Mouse (Mus musculus): ENCODE results near the gene Rad51c. TPM values are rescaled to one million over a fixed set of nuclear protein-coding genes. Genes with fewer than 3 reads are reported as not detected.
A peak's percentile ranks its signal among the peaks of the same experiment; 100 is the strongest.
"Not testable (repeated sequence)": the region's sequence is repeated elsewhere in the genome, so short reads cannot be mapped to it uniquely, and the experiment has no call there.

The Rad51c gene
- polyA plus RNA-seq, 1 experiment from 2014 or later: 4.5 TPM

GRCm38 (mm10) chr11:87427273-87428050, 22.7 kb upstream of the Rad51c start:
- 62% methylated on average over 1 of the region's 1 CpGs for WGBS
- H3K9me3 ChIP-seq (replicated peaks; ENCODE audit: control insufficient read depth, low read length): no peaks in the 10 kb centered on the region
- peak overlapping the region; percentile 10; the same call in 1 of the 2 replicates for H3K27ac ChIP-seq (ENCODE audit: low read depth, low read length)
- H3K27me3 ChIP-seq (replicated peaks; ENCODE audit: control insufficient read depth, insufficient read depth, low read length): no peaks in the 10 kb centered on the region
- H3K4me1 ChIP-seq (ENCODE audit: control insufficient read depth, insufficient read depth, low read length): peaks cover 5% of the 10 kb centered on the region; the same call in 1 of the 2 replicates
- no peaks in the 10 kb centered on the region for H3K36me3 ChIP-seq (ENCODE audit: control insufficient read depth, insufficient read depth, low read length)
- no peak overlapping the region for H3K9ac ChIP-seq (ENCODE audit: low read length)
- H3K4me2 ChIP-seq (ENCODE audit: low read length): no peak overlapping the region
- DNase-seq (ENCODE audit: low spot score) (peak; percentile 65), ATAC-seq (no peak)
- no peak overlapping the region for H3K4me3 ChIP-seq (ENCODE audit: low read depth, low read length)

- WGBS: under 1% methylated on average over 23 of the region's 24 CpGs
- peak; percentile 87 for ATAC-seq
- peak overlapping the region; percentile 46 for H3K4me2 ChIP-seq (ENCODE audit: low read length)
Observed at GRCm38 (mm10) chr11:87426450-87427250, 21.9 kb upstream of the Rad51c start.

GRCm38 (mm10) chr11:87426121-87426449, 21.3 kb upstream of the Rad51c start:
- ATAC-seq: no peak; the same call in 1 of the 2 replicates
- no peak for DNase-seq (ENCODE audit: low spot score)
- Histone ChIP-seq H3K4me3 (ENCODE audit: low read depth, low read length) (peak overlapping the region; percentile 18), H3K4me2 (ENCODE audit: low read length) (peak overlapping the region; percentile 46), H3K9ac (ENCODE audit: low read length) (peak overlapping the region; percentile 35), H3K4me1 (ENCODE audit: control insufficient read depth, insufficient read depth, low read length) (peaks cover 5% of the 10 kb centered on the region; the same call in 1 of the 2 replicates), H3K27ac (ENCODE audit: low read depth, low read length) (peak overlapping the region; percentile 74), H3K9me3 (replicated peaks; ENCODE audit: control insufficient read depth, low read length) (no peaks in the 10 kb centered on the region), H3K27me3 (replicated peaks; ENCODE audit: control insufficient read depth, insufficient read depth, low read length) (no peaks in the 10 kb centered on the region), H3K36me3 (ENCODE audit: control insufficient read depth, insufficient read depth, low read length) (no peaks in the 10 kb centered on the region)
- WGBS: under 1% methylated on average over 7 of the region's 7 CpGs

More at GRCm38 (mm10) chr11:87426450-87427250, 21.9 kb upstream of the Rad51c start:
- Histone ChIP-seq H3K27ac (ENCODE audit: low read depth, low read length) (peak overlapping the region; percentile 74), H3K4me3 (ENCODE audit: low read depth, low read length) (peak overlapping the region; percentile 18), H3K9ac (ENCODE audit: low read length) (peak overlapping the region; percentile 35)
- H3K4me1 ChIP-seq (ENCODE audit: control insufficient read depth, insufficient read depth, low read length); H3K9me3 ChIP-seq (replicated peaks; ENCODE audit: control insufficient read depth, low read length); H3K36me3 ChIP-seq (ENCODE audit: control insufficient read depth, insufficient read depth, low read length); H3K27me3 ChIP-seq (replicated peaks; ENCODE audit: control insufficient read depth, insufficient read depth, low read length): not testable (repeated sequence)
- DNase-seq (ENCODE audit: low spot score): peak; percentile 96

DNA sequence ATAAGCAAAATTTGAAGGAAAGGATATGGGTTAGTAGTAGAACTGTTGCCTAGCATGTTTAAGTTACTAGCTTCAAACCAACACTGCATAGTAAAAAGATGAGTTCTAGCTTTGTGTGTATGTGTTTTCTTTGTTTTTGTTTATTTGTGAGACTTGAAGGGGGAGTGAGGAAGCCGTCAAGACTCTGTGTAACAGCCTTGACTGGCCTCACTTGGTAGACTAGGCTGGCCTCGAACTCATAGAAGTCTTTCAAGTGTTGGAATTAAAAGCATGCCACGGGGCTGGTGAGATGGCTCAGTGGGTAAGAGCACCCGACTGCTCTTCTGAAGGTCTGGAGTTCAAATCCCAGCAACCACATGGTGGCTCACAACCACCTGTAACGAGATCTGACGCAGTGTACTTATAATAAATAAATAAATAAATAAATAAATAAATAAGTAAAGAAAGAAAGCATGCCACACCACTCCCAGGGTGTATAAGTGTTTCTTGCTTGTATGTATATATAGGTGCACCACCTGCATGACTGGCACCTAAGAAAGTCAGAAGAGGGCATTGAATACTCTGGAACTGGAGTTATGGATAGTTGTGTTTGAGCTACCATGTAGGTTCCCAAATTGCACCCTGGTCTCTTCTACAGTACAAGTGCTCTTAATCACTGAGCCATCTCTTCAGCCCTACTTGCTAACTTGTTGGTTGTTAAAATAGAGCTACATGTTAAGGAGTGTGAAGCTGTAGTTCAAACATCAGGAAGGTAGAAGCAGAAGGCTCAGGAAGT, 19.0 kb upstream of the Rad51c start:
- ATAC-seq: no peak
- Histone ChIP-seq H3K27me3 (replicated peaks; ENCODE audit: control insufficient read depth, insufficient read depth, low read length) (no peaks in the 10 kb centered on the region), H3K4me3 (ENCODE audit: low read depth, low read length) (no peak overlapping the region), H3K36me3 (ENCODE audit: control insufficient read depth, insufficient read depth, low read length) (no peaks in the 10 kb centered on the region), H3K9ac (ENCODE audit: low read length) (no peak overlapping the region), H3K27ac (ENCODE audit: low read depth, low read length) (peak overlapping the region; percentile 70), H3K4me1 (ENCODE audit: control insufficient read depth, insufficient read depth, low read length) (peaks cover 5% of the 10 kb centered on the region; the same call in 1 of the 2 replicates), H3K4me2 (ENCODE audit: low read length) (peak overlapping the region; percentile 0; the same call in 1 of the 2 replicates), H3K9me3 (replicated peaks; ENCODE audit: control insufficient read depth, low read length) (no peaks in the 10 kb centered on the region)
- DNase-seq (ENCODE audit: low spot score): peak; percentile 54
- 37% methylated on average over 6 of the region's 6 CpGs for WGBS

GRCm38 (mm10) chr11:87422511-87423340, 18.0 kb upstream of the Rad51c start:
- peak overlapping the region; percentile 62 for H3K4me2 ChIP-seq (ENCODE audit: low read length)
- ATAC-seq (peak; percentile 83), DNase-seq (ENCODE audit: low spot score) (peak; percentile 98)
- H3K9me3 ChIP-seq (replicated peaks; ENCODE audit: control insufficient read depth, low read length): no peaks in the 10 kb centered on the region
- under 1% methylated on average over 26 of the region's 26 CpGs for WGBS
- peak overlapping the region; percentile 28 for H3K4me3 ChIP-seq (ENCODE audit: low read depth, low read length)
- peak overlapping the region; percentile 64 for H3K9ac ChIP-seq (ENCODE audit: low read length)
- no peaks in the 10 kb centered on the region for H3K36me3 ChIP-seq (ENCODE audit: control insufficient read depth, insufficient read depth, low read length)
- no peaks in the 10 kb centered on the region for H3K27me3 ChIP-seq (replicated peaks; ENCODE audit: control insufficient read depth, insufficient read depth, low read length)
- peak overlapping the region; percentile 82 for H3K27ac ChIP-seq (ENCODE audit: low read depth, low read length)
- H3K4me1 ChIP-seq (ENCODE audit: control insufficient read depth, insufficient read depth, low read length): peaks cover 5% of the 10 kb centered on the region; the same call in 1 of the 2 replicates

- peak overlapping the region; percentile 62 for H3K4me2 ChIP-seq (ENCODE audit: low read length)
- no peaks in the 10 kb centered on the region for H3K9me3 ChIP-seq (replicated peaks; ENCODE audit: control insufficient read depth, low read length)
- H3K4me1 ChIP-seq (ENCODE audit: control insufficient read depth, insufficient read depth, low read length): peaks cover 5% of the 10 kb centered on the region; the same call in 1 of the 2 replicates
- H3K27ac ChIP-seq (ENCODE audit: low read depth, low read length): peak overlapping the region; percentile 82
- WGBS: 39% methylated on average over 6 of the region's 6 CpGs
- H3K36me3 ChIP-seq (ENCODE audit: control insufficient read depth, insufficient read depth, low read length): no peaks in the 10 kb centered on the region
- no peaks in the 10 kb centered on the region for H3K27me3 ChIP-seq (replicated peaks; ENCODE audit: control insufficient read depth, insufficient read depth, low read length)
- DNase-seq (ENCODE audit: low spot score) (peak; percentile 52), ATAC-seq (no peak)
- peak overlapping the region; percentile 28 for H3K4me3 ChIP-seq (ENCODE audit: low read depth, low read length)
- H3K9ac ChIP-seq (ENCODE audit: low read length): peak overlapping the region; percentile 64
Observed at GRCm38 (mm10) chr11:87421760-87422201, 17.0 kb upstream of the Rad51c start.

- ATAC-seq: no peak
- no peak overlapping the region for H3K9ac ChIP-seq (ENCODE audit: low read length)
- no peak overlapping the region for H3K27ac ChIP-seq (ENCODE audit: low read depth, low read length)
- DNase-seq (ENCODE audit: low spot score): no peak
- peaks cover 4% of the 10 kb centered on the region; the same call in 1 of the 2 replicates for H3K4me1 ChIP-seq (ENCODE audit: control insufficient read depth, insufficient read depth, low read length)
- no peak overlapping the region for H3K4me3 ChIP-seq (ENCODE audit: low read depth, low read length)
- no peaks in the 10 kb centered on the region for H3K9me3 ChIP-seq (replicated peaks; ENCODE audit: control insufficient read depth, low read length)
- no peaks in the 10 kb centered on the region for H3K36me3 ChIP-seq (ENCODE audit: control insufficient read depth, insufficient read depth, low read length)
- H3K4me2 ChIP-seq (ENCODE audit: low read length): no peak overlapping the region
- no peaks in the 10 kb centered on the region for H3K27me3 ChIP-seq (replicated peaks; ENCODE audit: control insufficient read depth, insufficient read depth, low read length)
Observed at GRCm38 (mm10) chr11:87420861-87421260, 16.1 kb upstream of the Rad51c start.

DNA sequence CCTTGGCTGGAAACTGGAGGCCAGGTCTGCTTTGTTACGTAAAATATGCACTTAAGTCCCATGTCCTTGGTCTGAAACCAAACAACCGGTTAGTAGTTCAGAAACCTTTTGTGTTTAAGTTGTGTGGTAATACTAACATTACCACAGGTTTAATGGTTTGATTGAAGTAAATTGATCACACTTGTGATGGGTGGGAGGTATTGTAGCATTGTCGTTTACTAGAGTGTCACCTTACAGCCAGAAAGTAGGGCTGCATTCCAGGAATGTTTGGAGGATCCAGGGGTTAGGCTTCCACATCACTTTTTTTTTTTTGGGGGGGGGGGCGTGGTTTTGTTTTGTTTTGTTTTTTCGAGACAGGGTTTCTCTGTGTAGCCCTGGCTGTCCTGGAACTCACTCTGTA, 11.4 kb upstream of the Rad51c start:
- WGBS: 52% methylated on average over 5 of the region's 5 CpGs
- DNase-seq (ENCODE audit: low spot score): no peak
- Histone ChIP-seq H3K4me1 (ENCODE audit: control insufficient read depth, insufficient read depth, low read length) (no peaks in the 10 kb centered on the region), H3K4me3 (ENCODE audit: low read depth, low read length) (no peak overlapping the region), H3K27me3 (replicated peaks; ENCODE audit: control insufficient read depth, insufficient read depth, low read length) (no peaks in the 10 kb centered on the region), H3K9me3 (replicated peaks; ENCODE audit: control insufficient read depth, low read length) (no peaks in the 10 kb centered on the region), H3K9ac (ENCODE audit: low read length) (no peak overlapping the region), H3K4me2 (ENCODE audit: low read length) (no peak overlapping the region), H3K36me3 (ENCODE audit: control insufficient read depth, insufficient read depth, low read length) (no peaks in the 10 kb centered on the region), H3K27ac (ENCODE audit: low read depth, low read length) (no peak overlapping the region)
- no peak for ATAC-seq

All from forebrain, embryonic 14.5 days (tissue).